Mouse (Mus musculus): ENCODE results near the gene Thrb.

The Thrb gene

GRCm38 (mm10) chr14:17659686-17660328 is at the start of gene Thrb:
Gene Thrb (plus strand): TSS chr14:17660261.
- no peak for DNase-seq (ENCODE audit: low spot score)

DNA sequence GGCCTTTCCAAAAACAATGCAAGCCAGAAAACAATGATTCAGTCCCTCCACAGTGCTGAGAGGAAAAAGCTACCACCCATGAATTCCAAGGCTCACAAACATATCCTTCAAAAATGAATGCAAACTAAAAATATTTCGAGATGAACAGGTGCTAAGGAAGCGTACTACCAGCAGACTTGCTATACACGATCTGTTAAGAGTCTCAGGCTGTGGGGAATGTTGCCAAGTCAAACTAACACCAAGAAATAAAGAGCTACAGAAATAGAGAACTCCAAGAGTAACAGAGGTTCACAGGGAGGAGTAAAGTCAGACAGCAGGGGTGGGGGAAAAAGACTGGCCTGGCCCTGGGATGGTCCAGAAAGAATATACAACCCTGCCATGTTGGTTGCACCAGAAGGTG is 38.4 kb upstream of the Thrb start:
- no peak for DNase-seq (ENCODE audit: low spot score)

DNA sequence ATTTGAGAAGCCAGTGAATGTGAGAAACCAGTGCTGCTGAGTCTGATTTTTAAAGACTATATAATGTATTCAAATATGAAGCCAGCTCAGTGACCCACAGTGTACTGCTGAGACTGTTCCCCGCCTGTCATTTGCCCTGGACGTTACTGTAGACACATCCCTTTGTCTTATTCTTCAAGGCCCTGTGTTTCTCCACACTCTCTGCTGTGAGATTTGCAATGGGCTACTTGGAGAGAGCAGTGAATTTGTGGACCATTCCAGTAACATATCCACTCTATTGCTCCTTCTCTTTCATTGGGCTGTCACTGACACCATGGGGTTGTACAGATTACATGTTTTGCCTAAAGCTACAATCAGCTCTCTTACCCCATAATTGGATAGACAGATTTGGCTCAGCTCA is 36.1 kb upstream of the Thrb start:
- no peak for DNase-seq (ENCODE audit: low spot score)

GRCm38 (mm10) chr14:17629215-17629614 is 30.8 kb upstream of the Thrb start:
- DNase-seq (ENCODE audit: low spot score), result no peak

DNA sequence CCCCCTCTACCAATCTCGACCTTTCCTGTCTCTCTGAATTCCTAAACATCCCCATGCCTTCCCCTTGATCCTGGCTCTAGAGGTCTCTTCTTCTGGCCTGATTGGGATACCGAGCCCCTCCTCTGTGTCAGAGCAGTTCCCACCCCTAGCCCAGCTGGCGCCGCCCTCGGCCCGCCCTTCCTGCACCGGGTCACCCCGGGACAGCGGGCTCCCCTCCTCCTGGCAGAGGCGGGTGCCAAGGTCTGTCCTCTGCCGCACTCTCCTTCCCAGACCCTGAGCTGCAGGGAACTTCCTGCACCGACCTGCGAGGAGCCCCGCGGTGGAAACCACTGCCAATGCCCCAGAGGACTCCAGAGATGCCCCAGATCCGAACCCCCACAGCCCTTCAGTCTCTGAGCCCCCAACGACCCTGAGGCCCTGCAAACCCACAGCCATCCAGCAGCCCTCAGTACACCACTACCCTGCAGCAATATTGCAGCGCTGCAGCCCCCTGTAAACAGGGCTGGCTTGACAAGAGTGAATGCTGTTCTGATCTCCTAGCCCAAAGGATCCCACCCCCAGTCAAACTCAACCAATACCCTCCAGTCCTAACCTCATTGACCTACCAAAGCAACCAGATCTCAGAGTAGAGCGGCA is 27.1 kb upstream of the Thrb start:
- peak; percentile 7 for DNase-seq (ENCODE audit: low spot score)

- no peak for DNase-seq (ENCODE audit: low spot score)
These were observed 23.1 kb upstream of the Thrb start for GRCm38 (mm10) chr14:17636971-17637370.

GRCm38 (mm10) chr14:17641770-17642169 is 18.3 kb upstream of the Thrb start:
- no peak for DNase-seq (ENCODE audit: low spot score)

DNA sequence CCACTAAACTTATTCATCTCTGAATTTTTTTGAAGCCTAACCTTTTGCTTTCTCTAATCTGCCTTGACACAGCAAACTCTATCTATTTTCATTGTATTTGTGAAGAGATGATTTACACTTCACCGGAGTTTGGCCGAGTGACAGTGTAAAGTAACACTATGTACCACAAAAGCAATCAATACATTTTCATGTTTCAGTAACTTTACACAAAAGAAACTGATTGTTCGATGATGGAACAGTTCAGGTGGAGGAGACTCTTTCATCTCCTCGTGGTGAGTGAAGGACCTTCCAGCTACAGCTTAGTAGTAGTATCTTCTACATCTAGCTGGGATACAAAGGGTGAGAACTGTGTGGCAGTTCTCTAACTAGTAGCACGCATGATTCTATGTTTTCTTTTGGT is 5.0 kb upstream of the Thrb start:
- no peak for DNase-seq (ENCODE audit: low spot score)

GRCm38 (mm10) chr14:17659031-17659430 is 1.0 kb upstream of the Thrb start:
- peak; percentile 38 for DNase-seq (ENCODE audit: low spot score)

DNA sequence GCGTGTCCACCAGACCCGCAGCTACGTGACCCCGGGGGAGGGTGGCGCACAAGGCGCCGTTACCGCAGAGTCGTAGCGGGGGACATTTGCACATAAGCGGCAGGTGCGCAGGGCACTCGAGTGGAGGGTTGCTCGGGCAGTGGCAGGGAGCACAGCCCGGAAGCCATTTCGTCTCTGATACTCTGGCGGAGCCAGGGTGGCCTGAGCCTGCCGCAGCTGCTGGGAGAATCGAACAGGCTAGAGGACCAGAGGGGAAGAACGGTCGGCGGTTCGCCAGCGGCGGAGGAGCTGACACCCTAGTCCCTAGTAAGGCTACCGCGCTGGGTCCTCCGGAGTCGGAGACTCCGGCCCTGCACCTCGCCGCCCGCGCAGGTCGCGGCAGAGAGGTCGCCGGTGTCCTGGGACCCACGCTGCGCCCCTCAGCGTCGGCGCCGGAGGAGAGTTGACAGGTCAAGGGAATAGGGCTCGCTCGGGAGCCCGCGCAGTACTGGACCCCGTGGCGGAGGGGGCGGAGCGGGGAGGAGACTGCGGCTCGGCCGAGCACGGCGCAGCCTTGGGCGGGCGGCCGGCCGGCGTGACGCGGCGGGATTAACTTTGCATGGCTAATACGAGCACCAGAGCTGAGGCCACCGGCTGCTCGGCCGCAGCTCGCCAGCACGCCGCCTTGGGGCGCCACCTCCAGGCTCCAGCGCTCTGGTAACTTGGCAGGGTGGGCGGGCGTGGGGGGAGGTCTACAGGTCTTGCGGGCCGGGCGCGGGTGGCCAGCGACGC is 453 bp downstream of the Thrb start:
- peak; percentile 51 for DNase-seq (ENCODE audit: low spot score)

DNA sequence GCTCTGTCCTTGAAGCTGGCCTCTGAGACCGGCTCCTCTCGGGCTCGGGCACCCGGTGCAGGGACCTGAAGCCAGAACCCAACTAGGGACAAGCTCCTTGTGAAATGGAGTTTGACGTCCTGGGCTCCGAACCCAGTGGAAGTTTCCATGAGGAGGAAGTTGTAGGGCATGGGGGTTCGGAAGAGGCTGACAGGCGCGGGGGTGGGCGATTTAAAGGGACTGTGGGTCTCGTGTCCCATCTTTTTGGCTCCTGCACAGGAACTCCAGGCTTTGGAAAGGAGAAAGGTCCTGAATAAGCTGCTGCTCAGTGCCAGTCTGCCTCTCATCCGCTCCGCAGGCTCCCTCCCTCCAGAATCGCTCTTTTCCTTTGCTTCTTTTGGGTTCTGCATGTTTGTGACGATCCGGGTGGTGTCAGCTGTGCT is 1.1 kb downstream of the Thrb start:
- peak; percentile 13 for DNase-seq (ENCODE audit: low spot score)

GRCm38 (mm10) chr14:17662087-17662486 is 2.0 kb downstream of the Thrb start:
- DNase-seq (ENCODE audit: low spot score), result no peak

- DNase-seq (ENCODE audit: low spot score), result no peak
These were observed 14.3 kb downstream of the Thrb start for GRCm38 (mm10) chr14:17674335-17674734.

GRCm38 (mm10) chr14:17675214-17675613 is 15.2 kb downstream of the Thrb start:
- DNase-seq (ENCODE audit: low spot score), result no peak

GRCm38 (mm10) chr14:17681479-17681878 is 21.4 kb downstream of the Thrb start:
- DNase-seq (ENCODE audit: low spot score), result no peak

DNA sequence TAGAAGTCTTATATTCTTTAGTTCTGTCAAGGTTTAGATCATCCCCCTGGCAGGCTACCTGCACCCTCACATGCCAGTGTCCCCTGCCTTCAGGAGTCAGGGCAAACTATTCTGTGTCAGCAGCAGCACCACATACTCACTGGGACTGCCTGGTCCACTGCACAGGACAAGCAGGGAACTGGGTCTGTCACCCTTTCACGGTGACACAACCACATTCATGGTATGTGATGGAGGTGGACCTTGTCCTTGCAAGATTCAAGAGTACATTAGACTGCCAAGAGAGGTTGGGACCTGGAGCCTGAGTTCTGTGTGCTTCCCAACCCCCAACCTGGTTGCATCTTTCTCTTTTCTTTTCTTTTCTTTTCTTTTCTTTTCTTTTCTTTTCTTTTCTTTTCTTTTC is 24.8 kb downstream of the Thrb start:
- no peak for DNase-seq (ENCODE audit: low spot score)

- no peak for DNase-seq (ENCODE audit: low spot score)
These were observed 25.4 kb downstream of the Thrb start for GRCm38 (mm10) chr14:17685491-17685890.

- DNase-seq (ENCODE audit: low spot score), result no peak
These were observed 26.9 kb downstream of the Thrb start for GRCm38 (mm10) chr14:17686939-17687338.

- DNase-seq (ENCODE audit: low spot score), result no peak
These were observed 31.2 kb downstream of the Thrb start for GRCm38 (mm10) chr14:17691246-17691645.

DNA sequence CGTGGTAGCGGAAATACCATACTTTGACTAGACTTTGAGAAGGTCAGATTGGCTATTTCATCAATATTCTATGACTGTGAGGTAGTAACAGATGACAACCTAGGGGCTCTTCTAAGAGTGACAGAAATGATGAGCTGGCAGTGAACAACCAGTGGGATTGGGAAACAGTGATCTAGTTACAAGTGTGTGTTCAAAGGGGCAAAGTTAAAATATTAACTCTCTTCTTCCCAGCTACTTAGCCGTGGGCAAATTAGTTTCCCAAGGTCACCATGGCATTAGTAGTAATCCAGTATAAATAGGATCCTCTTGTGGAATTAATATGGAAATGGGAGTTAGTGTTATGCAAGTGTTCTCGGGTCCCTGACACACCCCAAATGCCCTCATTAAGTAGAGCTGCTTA is 35.5 kb downstream of the Thrb start:
- no peak for DNase-seq (ENCODE audit: low spot score)

DNA sequence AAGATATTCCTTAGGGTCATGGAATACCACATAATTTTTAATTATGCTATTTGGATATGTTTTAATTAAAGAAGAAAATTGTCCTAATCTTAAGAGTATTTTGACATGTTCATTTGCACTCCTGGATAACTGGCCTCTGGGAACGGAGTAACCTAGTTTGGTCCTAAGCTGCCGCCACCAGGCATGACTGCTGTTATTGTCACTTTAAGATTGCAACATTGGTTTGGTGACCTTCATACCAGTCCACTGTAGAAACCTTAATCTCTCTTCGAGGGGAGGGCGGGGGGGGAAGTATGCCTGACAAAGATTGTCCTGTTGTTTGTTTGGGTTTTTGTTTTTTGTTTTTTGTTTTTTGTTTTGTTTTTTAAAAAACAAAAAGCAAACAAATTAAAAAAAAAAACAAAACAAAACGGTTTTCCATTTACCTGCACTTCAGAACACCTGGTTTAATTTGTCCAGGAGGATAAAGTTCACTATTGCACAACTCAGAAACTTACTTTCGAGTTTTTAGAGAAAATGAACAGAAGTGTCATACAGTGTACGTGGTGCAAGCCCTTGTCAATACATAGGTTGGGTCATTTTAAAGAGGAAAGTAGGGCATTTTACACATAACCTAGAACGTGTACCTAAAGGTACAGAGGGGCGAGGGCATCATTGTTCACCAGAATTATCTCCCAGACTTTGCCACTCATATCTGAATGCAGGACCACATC is 38.0 kb downstream of the Thrb start:
- DNase-seq (ENCODE audit: low spot score), result no peak

GRCm38 (mm10) chr14:17700228-17700627 is 40.2 kb downstream of the Thrb start:
- DNase-seq (ENCODE audit: low spot score), result no peak
